Mouse (Mus musculus): ENCODE data around the gene Tmem219.

- no peak for TF ChIP-seq POLR2A (IDR thresholded peaks at IDR 0.05; ENCODE audit: insufficient read depth, low read depth, low read length)
- TF ChIP-seq CTCF (IDR thresholded peaks at IDR 0.05; ENCODE audit: insufficient read depth, low read depth, low read length) = no peak
Observed at GRCm38 (mm10) chr7:126897390-126898101, 25.2 kb downstream of the Tmem219 start.
